Mouse (Mus musculus) 3134 (cell line): ENCODE results near the gene Nr6a1.

ENCODE experiments used
- DNase-seq: peaks from one replicate; pipeline ENCODE4 v3.0.0-alpha.2; 2011; ENCODE audit warnings: low spot score; ENCODE audit not compliant: insufficient read length; ENCODE audit errors: extremely low read depth

Nr6a1 gene

GRCm38 (mm10) chr2:38927115-38927979 is at the start of gene Nr6a1:
Gene Nr6a1 (minus strand): TSS chr2:38927688.
- DNase-seq = peak; percentile 83

DNA sequence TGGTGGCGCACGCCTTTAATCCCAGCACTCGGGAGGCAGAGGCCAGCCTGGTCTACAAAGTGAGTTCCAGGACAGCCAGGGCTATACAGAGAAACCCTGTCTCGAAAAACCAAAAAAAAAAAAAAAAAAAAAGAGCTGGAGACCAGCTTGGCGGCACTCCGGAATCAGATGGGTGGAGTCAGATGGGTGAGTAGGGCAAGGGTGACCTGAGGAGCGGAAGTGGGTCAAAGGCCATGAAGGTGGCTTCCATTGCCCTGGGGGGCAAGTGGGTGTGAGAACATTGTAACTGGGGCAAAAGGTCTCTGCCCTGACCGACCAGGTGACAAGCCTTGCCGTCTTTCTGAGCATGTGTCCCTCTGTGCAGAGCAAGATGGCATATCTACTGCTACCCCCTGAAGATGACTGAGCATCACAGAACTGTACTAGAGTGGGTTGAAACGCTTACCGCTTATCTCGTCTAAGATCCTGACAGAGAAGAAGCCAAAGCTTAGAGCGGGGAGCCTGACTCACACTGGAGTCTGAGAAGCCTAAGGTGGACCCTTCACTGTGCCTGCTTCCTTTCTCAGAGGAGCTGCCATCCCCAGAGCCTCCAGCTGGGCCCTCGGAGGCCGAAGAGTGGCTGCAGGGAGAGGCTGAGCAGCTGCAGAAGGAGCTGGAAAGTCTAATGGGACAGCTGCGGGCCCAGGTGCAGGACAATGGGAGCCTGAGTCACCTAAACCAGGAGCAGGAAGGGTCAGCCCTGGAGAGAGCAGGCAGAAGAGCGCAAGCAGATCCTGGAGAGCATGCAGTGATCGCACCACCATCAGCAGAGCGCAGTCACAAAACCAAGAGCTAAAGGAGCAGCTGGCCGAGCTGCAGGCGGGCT is 48.7 kb upstream of the Nr6a1 start:
- no peak for DNase-seq

GRCm38 (mm10) chr2:38975181-38975580 is 47.7 kb upstream of the Nr6a1 start:
- DNase-seq = no peak

DNA sequence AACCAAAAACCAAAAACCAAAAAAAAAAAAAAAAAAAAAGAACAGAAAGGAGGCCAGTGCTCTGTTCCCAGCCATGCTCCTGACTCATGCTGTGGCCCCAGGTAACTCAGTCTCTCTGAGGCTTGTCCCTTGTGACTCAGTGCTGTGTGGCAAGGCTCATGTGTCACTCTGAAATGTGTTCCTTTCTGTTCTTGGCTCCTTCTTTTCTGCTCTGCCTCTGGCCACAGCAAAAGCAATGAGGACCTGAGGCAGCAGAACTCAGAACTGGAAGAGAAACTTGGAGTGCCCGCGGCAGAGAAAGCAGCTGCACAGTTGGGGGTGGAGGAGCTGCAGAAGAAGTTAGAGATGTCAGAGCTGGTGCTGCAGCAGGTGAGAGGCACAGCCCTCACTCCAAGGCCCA is 46.7 kb upstream of the Nr6a1 start:
- peak; percentile 71 for DNase-seq

GRCm38 (mm10) chr2:38973701-38974100 is 46.2 kb upstream of the Nr6a1 start:
- no peak for DNase-seq

DNA sequence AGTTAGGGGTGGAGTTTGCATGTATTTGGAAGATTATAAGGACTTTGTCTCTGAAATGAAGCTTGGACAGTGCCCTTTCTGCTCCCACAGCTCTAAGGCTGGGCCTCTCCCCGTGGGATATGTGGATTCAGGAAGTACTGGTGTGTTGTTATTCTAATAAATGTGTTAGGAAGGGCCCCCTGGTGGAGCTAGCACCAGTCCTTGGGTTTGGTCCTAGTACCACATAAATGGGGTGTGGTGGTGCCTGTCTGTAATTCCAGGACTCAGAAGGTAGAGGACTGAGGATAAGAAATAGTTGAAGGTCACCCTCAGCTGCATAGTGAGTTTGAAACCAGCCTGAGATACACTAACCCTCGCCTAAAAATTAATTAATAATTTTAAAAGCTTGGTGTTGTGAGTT is 45.7 kb upstream of the Nr6a1 start:
- DNase-seq = no peak

DNA sequence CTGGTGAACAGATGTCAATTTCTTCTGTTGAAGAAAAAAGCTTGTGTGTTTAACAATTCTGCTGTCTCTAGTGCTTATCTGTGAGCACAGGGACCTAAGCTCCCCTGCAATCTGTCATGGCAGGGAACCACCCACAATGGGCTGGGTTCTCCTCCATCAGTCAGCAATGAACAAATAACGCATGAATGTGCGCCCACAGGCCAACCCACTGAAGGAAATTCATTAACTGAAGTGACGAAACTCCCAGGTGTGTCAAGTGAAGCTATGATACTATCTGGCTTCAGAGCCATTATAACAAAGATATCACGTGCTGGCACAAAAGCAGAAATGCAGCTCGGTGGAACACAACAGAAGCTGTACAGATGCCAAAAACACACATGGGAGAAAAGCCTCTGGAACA is 42.6 kb upstream of the Nr6a1 start:
- no peak for DNase-seq

GRCm38 (mm10) chr2:38969650-38970049 is 42.2 kb upstream of the Nr6a1 start:
- DNase-seq = no peak

GRCm38 (mm10) chr2:38964198-38964597 is 36.7 kb upstream of the Nr6a1 start:
- no peak for DNase-seq

DNA sequence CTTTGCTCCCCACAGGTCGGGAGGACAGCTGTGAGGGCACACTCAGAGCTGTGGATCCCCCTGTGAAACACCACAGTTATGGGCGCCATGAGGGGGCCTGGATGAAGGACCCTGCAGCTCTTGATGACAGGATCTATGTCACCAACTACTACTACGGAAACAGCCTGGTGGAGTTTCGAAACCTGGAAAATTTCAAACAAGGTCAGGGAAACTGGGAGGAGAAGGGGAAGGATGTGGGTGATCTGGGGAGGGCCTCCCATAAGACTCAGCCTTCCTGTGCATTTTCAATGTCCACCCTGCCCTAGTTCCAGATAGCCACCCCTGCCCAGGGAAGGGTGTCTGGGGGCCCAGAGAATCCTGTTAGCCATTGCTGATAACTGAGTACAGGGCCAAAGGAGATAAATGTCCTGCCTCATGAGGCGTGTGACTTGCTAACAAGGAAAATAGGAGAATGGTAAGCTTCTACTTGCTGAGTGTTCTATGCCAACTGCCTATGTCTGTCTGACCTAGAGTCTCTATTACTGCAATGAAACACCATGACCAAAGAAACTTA is 30.3 kb upstream of the Nr6a1 start:
- no peak for DNase-seq

DNA sequence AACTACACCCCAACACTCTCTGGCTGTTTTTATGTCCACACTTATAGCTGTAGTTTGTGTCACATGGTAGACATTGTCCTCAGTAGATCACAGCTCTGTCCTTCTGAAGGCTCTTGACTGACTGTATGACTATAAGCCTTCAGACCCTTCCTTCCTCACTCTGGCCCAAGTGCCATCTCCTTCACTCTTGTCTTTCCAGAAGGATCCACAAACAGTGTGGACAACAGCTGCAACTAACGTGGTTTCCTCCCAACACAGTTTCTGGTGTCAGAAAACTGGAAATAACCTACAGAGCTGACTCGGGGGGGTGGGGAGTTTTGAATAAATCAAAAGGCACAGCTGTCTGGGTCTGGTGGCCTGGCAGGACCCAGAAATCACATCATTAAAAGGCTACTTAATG is 28.6 kb upstream of the Nr6a1 start:
- no peak for DNase-seq

DNA sequence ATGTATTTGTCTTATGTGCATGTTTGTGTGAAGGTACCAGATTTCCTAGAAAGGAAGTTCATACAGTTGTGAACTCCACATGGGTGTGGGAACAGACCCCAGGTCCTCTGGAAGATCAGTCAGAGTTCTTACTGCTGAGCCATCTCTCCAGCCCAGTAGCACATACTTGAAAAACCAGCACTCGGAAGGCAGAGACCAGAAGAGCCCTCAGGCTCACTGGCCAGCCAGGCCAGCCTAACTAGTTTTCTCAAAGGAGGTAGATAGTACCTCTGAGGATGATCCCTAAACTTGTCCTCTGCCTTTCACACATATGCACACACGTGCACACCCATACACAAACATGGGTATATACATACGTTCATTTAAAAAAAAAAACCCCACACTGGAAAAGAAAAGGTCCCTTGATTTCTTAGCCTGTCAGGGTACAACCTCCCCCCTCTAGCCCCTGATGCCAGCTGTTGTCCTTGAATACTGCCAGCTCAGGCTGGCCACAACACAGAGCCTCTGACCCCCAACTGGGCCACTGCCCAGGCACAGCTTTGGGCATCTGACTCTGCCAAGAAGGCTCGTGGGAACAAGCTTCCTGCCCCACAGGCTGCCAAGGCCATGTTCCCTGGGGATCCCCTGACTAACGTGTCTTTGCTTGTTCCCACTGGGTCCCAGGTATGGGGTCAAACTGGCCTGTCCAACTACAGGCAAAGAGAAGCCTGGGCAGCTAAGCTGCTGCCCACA is 25.8 kb upstream of the Nr6a1 start:
- DNase-seq = peak; percentile 76

DNA sequence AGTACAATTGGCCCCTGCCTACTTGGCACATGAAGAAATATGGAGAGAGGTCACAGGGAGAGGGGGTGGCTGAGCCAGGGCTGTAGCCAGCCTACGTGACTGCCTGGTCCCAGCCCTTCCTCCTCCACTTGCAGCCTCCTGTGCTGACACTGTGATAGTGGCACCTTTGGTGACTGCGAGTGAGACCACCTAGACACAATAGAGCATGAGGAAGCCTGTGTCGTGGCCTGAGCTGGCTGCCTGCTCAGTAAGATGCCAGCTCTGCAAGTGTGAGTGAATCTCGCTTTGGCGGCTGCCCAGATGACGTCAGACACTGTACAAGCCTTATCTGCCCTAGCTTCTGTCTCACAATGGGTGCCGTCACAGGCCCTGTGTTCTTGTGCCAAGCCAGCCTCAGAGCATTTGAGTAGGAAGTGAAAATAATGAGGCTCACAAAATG is 22.8 kb upstream of the Nr6a1 start:
- DNase-seq = peak; percentile 54

- DNase-seq = no peak
These were observed 20.1 kb upstream of the Nr6a1 start for GRCm38 (mm10) chr2:38947566-38947965.

DNA sequence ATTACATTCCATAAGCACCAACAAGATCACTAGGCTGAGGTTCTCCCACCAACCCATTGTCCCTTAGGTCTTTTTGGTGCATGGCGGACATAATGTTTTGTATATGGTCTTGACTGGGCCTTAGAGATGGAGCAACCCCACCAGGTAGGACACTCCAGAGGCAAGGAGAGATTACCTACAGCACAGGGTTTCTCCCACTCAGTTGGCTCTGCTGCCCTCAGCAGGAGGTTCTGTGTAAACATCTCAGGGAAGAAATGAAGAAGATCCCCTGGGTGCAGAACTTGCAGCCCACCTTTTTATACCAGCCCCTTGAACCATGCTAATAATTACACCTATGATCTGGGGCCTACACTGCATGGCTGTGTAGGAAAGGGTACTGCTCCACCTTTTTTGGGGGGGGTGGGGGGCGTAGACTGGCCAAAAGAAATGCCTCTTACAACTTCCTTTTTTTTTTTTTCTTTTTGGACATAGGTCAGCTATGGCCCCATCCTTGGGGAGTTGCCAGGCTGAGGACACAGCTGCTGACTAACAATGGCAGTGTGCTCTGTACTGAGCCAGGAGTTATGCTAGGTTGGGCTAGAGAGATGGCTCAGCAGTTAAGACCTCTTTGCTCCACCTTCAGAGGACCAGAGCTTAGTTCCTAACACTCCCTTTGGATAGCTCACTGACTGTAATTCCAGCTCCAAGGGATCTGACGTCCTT is 17.1 kb upstream of the Nr6a1 start:
- DNase-seq = peak; percentile 17

DNA sequence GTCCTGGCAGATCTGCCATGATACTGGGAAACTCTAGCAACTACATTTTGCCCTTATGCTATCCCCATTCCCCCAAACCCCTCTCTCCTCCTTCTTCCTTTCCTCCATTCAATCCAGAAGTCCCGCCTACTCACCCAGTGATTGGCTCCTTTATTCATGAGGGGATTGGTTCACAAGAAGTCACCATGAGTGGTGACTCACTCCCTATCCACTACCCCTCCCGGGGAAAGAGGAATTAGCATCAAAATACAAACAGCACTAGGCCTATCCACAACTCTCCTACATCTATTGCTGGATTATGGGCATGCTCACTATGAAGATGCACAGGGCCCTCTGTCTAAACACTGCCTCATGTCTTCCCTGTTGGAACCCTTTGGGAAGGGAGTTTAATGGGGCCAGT is 16.5 kb upstream of the Nr6a1 start:
- DNase-seq = no peak

DNA sequence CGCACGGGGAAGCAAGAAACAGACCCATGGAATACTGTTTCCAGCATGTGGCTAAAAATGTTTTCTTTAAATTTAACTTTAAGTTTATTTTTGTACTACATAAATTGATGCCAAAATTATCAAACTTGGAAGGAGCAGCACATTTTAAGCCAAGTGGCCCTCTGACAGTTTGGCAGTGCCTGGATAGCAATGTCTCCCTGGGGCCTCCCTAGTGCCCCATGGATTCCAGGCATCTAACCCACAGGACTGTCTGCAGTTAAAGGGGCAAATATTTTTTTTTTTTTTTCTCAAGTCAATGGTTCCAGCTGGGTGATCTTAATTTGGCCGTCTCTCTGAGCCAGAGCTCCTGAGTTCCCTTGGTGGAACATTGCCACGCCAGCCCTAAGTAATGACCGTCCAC is 15.7 kb upstream of the Nr6a1 start:
- DNase-seq = no peak

DNA sequence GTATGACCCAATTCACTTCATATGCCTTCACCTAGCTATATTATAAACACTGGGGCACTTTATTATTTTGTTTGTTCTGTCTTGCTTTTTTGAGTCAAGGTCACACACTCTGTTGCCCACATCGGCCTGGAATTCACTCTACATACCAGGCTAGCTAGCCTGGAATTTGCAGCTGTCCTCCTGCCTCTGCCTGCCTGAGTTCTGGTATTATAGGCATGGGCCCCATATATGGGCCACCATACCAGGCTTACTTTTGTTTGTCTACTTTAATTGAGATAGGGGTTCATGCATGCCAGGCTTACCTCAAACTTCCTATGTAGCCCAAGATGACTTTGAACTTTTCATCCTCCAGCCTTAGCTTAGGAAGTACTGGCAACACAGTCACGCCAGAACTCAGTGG is 14.4 kb upstream of the Nr6a1 start:
- no peak for DNase-seq

- no peak for DNase-seq
These were observed 13.9 kb upstream of the Nr6a1 start for GRCm38 (mm10) chr2:38941426-38941825.

DNA sequence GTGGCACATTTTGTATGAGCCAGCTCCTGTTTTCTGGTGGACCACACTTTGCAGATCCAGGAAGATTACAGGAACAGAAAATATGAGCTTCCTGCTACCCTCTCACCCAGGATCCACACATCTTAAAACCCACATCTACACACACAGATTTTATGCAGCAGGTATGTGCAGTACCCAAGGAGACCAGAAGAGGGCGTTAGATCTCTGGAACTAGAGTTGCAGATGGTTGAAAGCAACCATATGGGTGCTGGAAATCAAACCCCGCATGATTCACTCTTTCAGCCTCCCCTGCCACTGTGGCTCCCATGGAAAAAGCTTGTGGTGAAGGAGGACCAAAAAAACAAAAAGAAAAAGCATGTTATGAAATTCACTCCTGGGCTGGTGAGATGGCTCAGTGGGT is 11.6 kb upstream of the Nr6a1 start:
- no peak for DNase-seq
